Mouse (Mus musculus): ENCODE results near the gene Chdh. TPM values are rescaled to one million over a fixed set of nuclear protein-coding genes. Genes with fewer than 3 reads are reported as not detected.

The Chdh gene
- total and polyA plus RNA-seq, 3 experiments = not detected

GRCm38 (mm10) chr14:30064864-30065263, 56.0 kb downstream of the Chdh start:
- dilution Hi-C loops (cut with MboI; ENCODE audit: extremely low pct_ligation_motif_present, extremely low pct_unique_long_range_greater_than_20kb, low sequenced_read_pairs) = no loop called here
- Histone ChIP-seq H3K4me3 (replicated peaks in 1 of 3; ENCODE audit: low read depth in 2 of 3, low read length in 2 of 3, poor library complexity in 1 of 3) (no peak overlapping the region), H3K9me3 (replicated peaks; ENCODE audit: low read length) (no peaks in the 10 kb centered on the region), H3K27me3 (replicated peaks) (no peaks in the 10 kb centered on the region), H3K36me3 (replicated peaks in 1 of 2; ENCODE audit: control insufficient read depth in 1 of 2, insufficient read depth in 1 of 2, low read length in 1 of 2) (no peaks in the 10 kb centered on the region), H3K79me2 (replicated peaks; ENCODE audit: control insufficient read depth, extremely low read depth, insufficient read depth, poor library complexity, severe bottlenecking) (no peaks in the 10 kb centered on the region), H3K27ac (ENCODE audit: insufficient read depth, low read depth) (no peak overlapping the region), H3K4me1 (ENCODE audit: control insufficient read depth in 1 of 2, insufficient read depth in 2 of 2) (peaks cover 14 to 39% of the 10 kb centered on the region in 2 experiments; a peak in 3 of 4 replicates), H3K9ac (ENCODE audit: insufficient read depth, low read depth) (no peak overlapping the region), H3K4me2 (ENCODE audit: insufficient read depth, low read depth, poor library complexity, severe bottlenecking) (no peak overlapping the region)
- no peak for DNase-seq (ENCODE audit: extremely low read depth)
- TF ChIP-seq TBP (conservative IDR thresholded peaks at IDR 0.05; ENCODE audit: low read depth, low read length) (no peak), MAX (IDR thresholded peaks at IDR 0.05; ENCODE audit: low read length) (0 out of 2 replicates have a peak, but pooled peaks have one; percentile 18), NRF1 (IDR thresholded peaks at IDR 0.05; ENCODE audit: low read depth, low read length) (no peak), ZNF384 (IDR thresholded peaks at IDR 0.05; ENCODE audit: low read depth, low read length) (no peak)
- in situ Hi-C loops (cut with MboI; ENCODE audit: low pct_ligation_motif_present, low pct_unique_long_range_greater_than_20kb, low sequenced_read_pairs) = no loop called here

- H3K79me2 ChIP-seq (replicated peaks; ENCODE audit: control insufficient read depth, extremely low read depth, insufficient read depth, poor library complexity, severe bottlenecking) = no peaks in the 10 kb centered on the region
- no peak for TF ChIP-seq MYC (IDR thresholded peaks at IDR 0.05; ENCODE audit: low read depth, low read length)
- TF ChIP-seq EP300 (IDR thresholded peaks at IDR 0.05; ENCODE audit: low read length) = no peak
- no peak for TF ChIP-seq TCF12 (IDR thresholded peaks at IDR 0.05; ENCODE audit: low read depth, low read length)
- no peak for TF ChIP-seq MAFK (IDR thresholded peaks at IDR 0.05; ENCODE audit: insufficient replicate concordance, low read length)
- no peak for TF ChIP-seq MAX (IDR thresholded peaks at IDR 0.05; ENCODE audit: low read length)
- no peak overlapping the region for H3K9ac ChIP-seq (ENCODE audit: insufficient read depth, low read depth)
- H3K9me3 ChIP-seq (replicated peaks; ENCODE audit: low read length) = no peaks in the 10 kb centered on the region
- DNase-seq (ENCODE audit: extremely low read depth) = no peak
- H3K4me3 ChIP-seq (replicated peaks in 1 of 3; ENCODE audit: low read depth in 2 of 3, low read length in 2 of 3, poor library complexity in 1 of 3) = no peak overlapping the region
- no peak overlapping the region for H3K27ac ChIP-seq (ENCODE audit: insufficient read depth, low read depth)
- H3K27me3 ChIP-seq (replicated peaks) = no peaks in the 10 kb centered on the region
- no peaks in the 10 kb centered on the region for H3K36me3 ChIP-seq (replicated peaks in 1 of 2; ENCODE audit: control insufficient read depth in 1 of 2, insufficient read depth in 1 of 2, low read length in 1 of 2)
- dilution Hi-C loops (cut with MboI; ENCODE audit: extremely low pct_ligation_motif_present, extremely low pct_unique_long_range_greater_than_20kb, low sequenced_read_pairs) (no loop called here), in situ Hi-C loops (cut with MboI; ENCODE audit: low pct_ligation_motif_present, low pct_unique_long_range_greater_than_20kb, low sequenced_read_pairs) (no loop called here)
- peaks cover 14 to 39% of the 10 kb centered on the region in 2 experiments; a peak in 3 of 4 replicates for H3K4me1 ChIP-seq (ENCODE audit: control insufficient read depth in 1 of 2, insufficient read depth in 2 of 2)
- no peak overlapping the region for H3K4me2 ChIP-seq (ENCODE audit: insufficient read depth, low read depth, poor library complexity, severe bottlenecking)
These were observed 57.9 kb downstream of the Chdh start for GRCm38 (mm10) chr14:30066752-30067151.

GRCm38 (mm10) chr14:30068566-30068965, 59.7 kb downstream of the Chdh start:
- no peaks in the 10 kb centered on the region for H3K9me3 ChIP-seq (replicated peaks; ENCODE audit: low read length)
- no peak for DNase-seq (ENCODE audit: extremely low read depth)
- no peaks in the 10 kb centered on the region for H3K27me3 ChIP-seq (replicated peaks)
- dilution Hi-C loops (cut with MboI; ENCODE audit: extremely low pct_ligation_motif_present, extremely low pct_unique_long_range_greater_than_20kb, low sequenced_read_pairs) = no loop called here
- H3K36me3 ChIP-seq (replicated peaks in 1 of 2; ENCODE audit: control insufficient read depth in 1 of 2, insufficient read depth in 1 of 2, low read length in 1 of 2) = no peaks in the 10 kb centered on the region
- H3K79me2 ChIP-seq (replicated peaks; ENCODE audit: control insufficient read depth, extremely low read depth, insufficient read depth, poor library complexity, severe bottlenecking) = no peaks in the 10 kb centered on the region
- no peak overlapping the region for H3K4me2 ChIP-seq (ENCODE audit: insufficient read depth, low read depth, poor library complexity, severe bottlenecking)
- H3K9ac ChIP-seq (ENCODE audit: insufficient read depth, low read depth) = no peak overlapping the region
- no peak overlapping the region for H3K4me3 ChIP-seq (replicated peaks in 1 of 3; ENCODE audit: low read depth in 2 of 3, low read length in 2 of 3, poor library complexity in 1 of 3)
- no peak for TF ChIP-seq POLR2AphosphoS2 (IDR thresholded peaks at IDR 0.05; ENCODE audit: low read depth, low read length)
- no peak for TF ChIP-seq ZNF384 (IDR thresholded peaks at IDR 0.05; ENCODE audit: low read depth, low read length)
- TF ChIP-seq NRF1 (IDR thresholded peaks at IDR 0.05; ENCODE audit: low read depth, low read length) = no peak
- TF ChIP-seq ELF1 (IDR thresholded peaks at IDR 0.05; ENCODE audit: low read depth, low read length) = no peak
- no peak for TF ChIP-seq CHD1 (IDR thresholded peaks at IDR 0.05; ENCODE audit: low read depth, low read length)
- no peak for TF ChIP-seq SIN3A (IDR thresholded peaks at IDR 0.05; ENCODE audit: low read length)
- TF ChIP-seq RAD21 (IDR thresholded peaks at IDR 0.05; ENCODE audit: low read depth, low read length) = no peak
- no peak for TF ChIP-seq CTCF (conservative IDR thresholded peaks at IDR 0.05 in 1 of 2, IDR thresholded peaks at IDR 0.05 in 1 of 2; ENCODE audit: low read depth in 2 of 2, low read length in 2 of 2)
- TF ChIP-seq EP300 (IDR thresholded peaks at IDR 0.05; ENCODE audit: low read length) = no peak
- TF ChIP-seq NELFE (IDR thresholded peaks at IDR 0.05; ENCODE audit: low read depth, low read length) = no peak
- no peak for TF ChIP-seq ZMIZ1 (IDR thresholded peaks at IDR 0.05; ENCODE audit: low read depth, low read length)
- no peak for TF ChIP-seq ETS1 (conservative IDR thresholded peaks at IDR 0.05; ENCODE audit: low read depth, low read length)
- no peak for TF ChIP-seq MXI1 (IDR thresholded peaks at IDR 0.05; ENCODE audit: low read depth, low read length)
- TF ChIP-seq MAFK (IDR thresholded peaks at IDR 0.05; ENCODE audit: insufficient replicate concordance, low read length) = no peak
- TF ChIP-seq USF1 (IDR thresholded peaks at IDR 0.05; ENCODE audit: low read depth, low read length) = no peak
- no peak for TF ChIP-seq JUN (IDR thresholded peaks at IDR 0.05; ENCODE audit: insufficient read depth, low read depth, low read length)
- no peak for TF ChIP-seq MAX (IDR thresholded peaks at IDR 0.05; ENCODE audit: low read length)
- no peak for TF ChIP-seq ZKSCAN1 (IDR thresholded peaks at IDR 0.05; ENCODE audit: borderline replicate concordance, low read depth, low read length)
- no peak overlapping the region for H3K27ac ChIP-seq (ENCODE audit: insufficient read depth, low read depth)
- in situ Hi-C loops (cut with MboI; ENCODE audit: low pct_ligation_motif_present, low pct_unique_long_range_greater_than_20kb, low sequenced_read_pairs) = no loop called here
- peaks cover 14 to 35% of the 10 kb centered on the region in 2 experiments; a peak in 3 of 4 replicates for H3K4me1 ChIP-seq (ENCODE audit: control insufficient read depth in 1 of 2, insufficient read depth in 2 of 2)

All from CH12.LX (cell line).